In the genomic region with DNA sequence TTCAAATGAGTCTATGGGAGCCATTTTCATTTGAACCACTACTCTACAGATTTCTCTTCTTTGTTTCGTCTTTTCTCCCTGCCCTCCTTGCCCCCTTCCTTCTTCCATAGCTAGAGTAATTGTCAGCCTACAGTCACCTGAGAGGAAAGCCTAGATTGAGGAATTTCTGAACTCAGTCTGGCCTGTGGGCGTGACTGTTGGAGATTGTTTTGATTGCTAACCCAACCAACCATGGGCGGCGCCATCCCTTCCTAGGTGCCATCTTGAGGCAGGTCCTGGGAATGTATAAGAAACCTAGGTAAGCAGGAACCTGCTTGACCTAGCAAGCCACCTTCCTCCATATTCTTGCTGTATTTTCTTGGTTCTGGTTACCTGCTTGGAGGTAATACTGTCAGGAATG, we compare ENCODE assay signal across 1 mouse cellular context.
TF ChIP-seq lines count a peak whose summit lies in the region.

No protein-coding gene starts in this region.

TF ChIP-seq in MEL, 35 proteins besides CTCF, POLR2A, EP300 and RAD21:
- TF ChIP-seq SMC3 (IDR thresholded peaks at IDR 0.05; ENCODE audit: low read depth, low read length) (no peak), MXI1 (IDR thresholded peaks at IDR 0.05; ENCODE audit: low read depth, low read length) (no peak), HCFC1 (IDR thresholded peaks at IDR 0.05; ENCODE audit: low read depth, low read length) (no peak), POLR2AphosphoS5 (IDR thresholded peaks at IDR 0.05; ENCODE audit: borderline replicate concordance, low read depth, low read length) (no peak), TBP (IDR thresholded peaks at IDR 0.05; ENCODE audit: low read depth, low read length) (no peak), ZKSCAN1 (IDR thresholded peaks at IDR 0.05; ENCODE audit: low read depth, low read length) (no peak), ZNF384 (IDR thresholded peaks at IDR 0.05; ENCODE audit: low read depth, low read length) (no peak), MEF2A (IDR thresholded peaks at IDR 0.05; ENCODE audit: extremely low read depth, insufficient replicate concordance, low read depth, low read length, poor library complexity, severe bottlenecking) (no peak), ZMIZ1 (IDR thresholded peaks at IDR 0.05; ENCODE audit: low read depth, low read length) (no peak), MAX (IDR thresholded peaks at IDR 0.05; ENCODE audit: low read length) (no peak), ZC3H11A (IDR thresholded peaks at IDR 0.05; ENCODE audit: low read depth, low read length) (no peak), E2F4 (IDR thresholded peaks at IDR 0.05; ENCODE audit: borderline replicate concordance, low read depth, low read length) (no peak)
TF ChIP-seq in MEL: peak in this region for 0.
